ENCODE assay signal across 19 mouse cellular contexts in genomic region chr16:12204423-12204822, GRCm38 (mm10).
"Had no signal": no experiment of that assay in that cellular context is flagged by ENCODE, and none has a peak within 500 bp of the region (broad histone marks: within the 10 kb centered on the region; RNA-seq: fewer than 3 reads in every experiment).

No protein-coding gene starts in this region.

- H3K4me3 ChIP-seq: midbrain, embryonic 10.5 days; midbrain, embryonic 12.5 days; myocyte; neural tube, embryonic 13.5 days; neural tube, embryonic 15.5 days had no signal

- H3K27ac ChIP-seq: midbrain, embryonic 10.5 days; midbrain, embryonic 12.5 days; neural tube, embryonic 13.5 days; neural tube, embryonic 15.5 days had no signal

- ATAC-seq: midbrain, embryonic 16.5 days had no signal

- H3K27me3 ChIP-seq: midbrain, embryonic 12.5 days; neural tube, embryonic 13.5 days; neural tube, embryonic 15.5 days had no signal

- H3K9me3 ChIP-seq: midbrain, embryonic 10.5 days; midbrain, embryonic 12.5 days; neural tube, embryonic 13.5 days; neural tube, embryonic 15.5 days had no signal

- H3K36me3 ChIP-seq: midbrain, embryonic 10.5 days; midbrain, embryonic 12.5 days; neural tube, embryonic 13.5 days; neural tube, embryonic 15.5 days had no signal

- H3K4me2 ChIP-seq: lung, embryonic 14.5 days; midbrain, embryonic 12.5 days; neural tube, embryonic 13.5 days; neural tube, embryonic 15.5 days had no signal

- H3K9ac ChIP-seq: lung, embryonic 14.5 days; midbrain, embryonic 12.5 days; neural tube, embryonic 13.5 days; neural tube, embryonic 15.5 days had no signal

- DNase-seq: lung, adult 18-20 months; lung, embryonic 14.5 days; lung, postnatal 10 days; lung, postnatal 4 days; midbrain, embryonic 14.5 days; retina, postnatal 1 day; right cerebral cortex, adult 18-20 months; right cerebral cortex, postnatal 25 days; right cerebral cortex, postnatal 4 days; spleen, adult 18-20 months; thymus, adult 2 months; thymus, postnatal 25 days; thymus, postnatal 4 days had no signal

- H3K4me1 ChIP-seq: midbrain, embryonic 10.5 days; midbrain, embryonic 12.5 days; neural tube, embryonic 13.5 days; neural tube, embryonic 15.5 days had no signal
